Mouse (Mus musculus): ENCODE data around the gene Zfand3.

The Zfand3 gene

DNA sequence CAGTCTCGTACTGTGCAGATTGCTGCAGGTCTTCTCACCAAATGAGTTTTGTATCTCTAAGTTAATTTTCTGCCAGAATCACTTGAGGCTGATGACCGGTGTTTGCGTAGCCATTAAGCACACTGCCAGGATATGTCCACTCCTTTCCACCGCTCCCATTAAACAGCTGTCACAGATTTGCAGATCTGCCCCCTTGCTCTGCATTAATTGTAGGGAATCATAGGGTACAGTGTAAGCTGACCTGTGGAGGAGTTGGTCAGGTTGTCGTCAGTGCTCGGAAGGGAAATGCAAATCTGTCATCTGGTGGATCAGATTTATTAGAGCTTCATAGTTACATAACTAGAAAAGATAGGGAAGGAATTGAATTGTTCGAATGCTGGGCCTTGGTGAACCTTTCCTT lies 106.1 kb downstream of the Zfand3 start:
- DNase-seq (ENCODE audit: low read depth), result no peak

DNA sequence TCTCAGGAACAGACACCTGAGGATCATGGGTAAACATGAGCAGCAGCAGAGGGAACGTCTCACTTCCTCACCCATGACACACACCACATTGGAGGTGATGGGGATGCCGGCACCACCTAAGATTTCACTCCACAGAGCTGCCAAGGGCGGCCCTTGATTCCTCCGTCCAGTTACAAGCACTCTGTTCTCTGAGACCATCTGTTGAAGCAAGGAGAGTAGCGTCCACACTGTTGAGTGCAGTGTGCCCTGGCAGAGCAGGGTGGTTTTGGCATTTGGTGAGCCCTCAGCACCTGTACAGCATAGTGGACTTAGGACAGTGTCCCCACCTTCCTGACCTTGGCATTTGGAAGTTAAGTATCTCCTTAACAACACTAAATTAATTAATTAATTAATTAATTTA lies 107.0 kb downstream of the Zfand3 start:
- no peak for DNase-seq (ENCODE audit: low read depth)

GRCm38 (mm10) chr17:30112080-30112479 lies 107.5 kb downstream of the Zfand3 start:
- DNase-seq (ENCODE audit: low read depth), result no peak

GRCm38 (mm10) chr17:30112555-30113305 lies 108.2 kb downstream of the Zfand3 start:
- no peak for DNase-seq (ENCODE audit: low read depth)

DNA sequence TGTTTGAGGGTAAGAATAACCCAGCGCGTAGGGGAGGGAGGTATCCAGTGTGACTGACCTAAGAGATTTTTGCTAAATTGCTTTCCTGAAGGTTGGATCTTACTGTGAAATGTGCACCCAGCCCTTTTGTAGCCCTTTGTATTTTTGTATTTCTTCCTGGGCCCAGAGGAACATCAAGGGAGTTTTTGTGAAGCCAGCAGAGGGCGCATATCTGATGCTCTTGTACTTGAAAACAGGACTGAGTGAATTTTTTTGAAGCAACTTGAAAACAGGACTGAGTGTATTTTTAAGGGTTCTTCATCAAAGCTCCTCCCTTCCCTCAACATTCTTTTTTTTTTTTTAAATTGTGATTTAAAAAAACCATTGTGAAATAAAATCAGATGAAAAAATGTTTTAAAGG lies 110.2 kb downstream of the Zfand3 start:
- no peak for DNase-seq (ENCODE audit: low read depth)

GRCm38 (mm10) chr17:30116226-30116625 lies 111.7 kb downstream of the Zfand3 start:
- DNase-seq (ENCODE audit: low read depth), result no peak

GRCm38 (mm10) chr17:30118036-30118435 lies 113.5 kb downstream of the Zfand3 start:
- no peak for DNase-seq (ENCODE audit: low read depth)

GRCm38 (mm10) chr17:30122278-30122677 lies 117.7 kb downstream of the Zfand3 start:
- no peak for DNase-seq (ENCODE audit: low read depth)

DNA sequence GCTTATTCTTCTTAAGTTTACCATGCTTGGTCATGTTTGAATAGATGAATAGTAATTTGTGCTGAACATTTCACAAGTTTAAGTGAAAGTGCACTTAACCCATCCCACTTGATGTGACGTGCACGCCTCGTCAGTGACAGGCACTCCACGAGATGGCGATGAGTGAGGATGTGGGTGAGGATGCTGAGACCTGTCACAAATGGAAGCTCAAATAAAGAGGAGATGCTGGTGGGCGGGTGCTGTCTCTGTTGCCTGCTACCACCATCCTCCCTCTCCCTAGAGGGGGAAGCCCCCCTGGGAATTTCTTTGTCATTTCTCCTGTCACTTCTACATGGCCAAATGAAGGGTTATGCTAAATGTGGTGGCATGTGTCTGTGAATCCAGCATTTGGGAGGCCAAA lies 123.9 kb downstream of the Zfand3 start:
- no peak for DNase-seq (ENCODE audit: low read depth)

DNA sequence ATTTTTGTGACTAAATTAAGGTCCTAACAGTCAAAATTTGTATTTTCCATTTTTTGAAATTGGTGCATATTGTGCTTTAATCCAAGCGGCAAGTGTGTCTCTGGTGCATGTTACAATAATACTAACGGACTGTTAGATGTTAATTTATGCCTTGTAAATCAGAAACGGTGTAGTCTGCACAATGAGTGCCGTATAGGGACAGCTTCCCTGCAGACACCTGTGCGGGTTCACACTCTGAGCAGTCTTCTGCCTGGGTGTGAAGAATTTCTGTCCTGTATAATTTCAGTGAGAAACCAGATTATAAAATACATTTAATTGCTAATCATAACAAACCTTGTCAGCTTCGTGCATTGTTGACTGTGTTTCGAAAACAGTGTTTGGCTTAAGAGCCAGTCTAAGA lies 124.7 kb downstream of the Zfand3 start:
- DNase-seq (ENCODE audit: low read depth), result no peak

- no peak for DNase-seq (ENCODE audit: low read depth)
Observed at GRCm38 (mm10) chr17:30130326-30130725, 125.8 kb downstream of the Zfand3 start.

DNA sequence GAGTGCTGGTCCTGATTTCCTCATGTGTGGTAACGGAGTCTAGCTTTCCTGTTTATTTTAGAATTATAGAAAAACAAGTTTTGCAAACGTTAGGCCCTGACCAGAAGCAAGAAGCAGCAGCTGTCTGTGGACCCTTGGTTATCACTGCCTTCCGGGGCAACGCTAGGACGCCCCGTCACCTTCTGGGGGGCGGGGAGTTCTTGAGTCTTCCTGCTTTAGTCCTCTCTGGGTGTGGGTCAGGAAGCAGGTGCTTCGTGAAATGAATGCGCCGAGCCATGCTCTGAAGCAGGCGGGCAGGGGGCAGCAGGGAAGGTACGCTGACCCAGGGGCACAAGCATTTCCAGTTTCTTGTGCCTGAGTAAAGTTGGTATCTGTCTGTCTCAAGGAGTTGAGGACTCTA lies 129.1 kb downstream of the Zfand3 start:
- DNase-seq (ENCODE audit: low read depth), result no peak

DNA sequence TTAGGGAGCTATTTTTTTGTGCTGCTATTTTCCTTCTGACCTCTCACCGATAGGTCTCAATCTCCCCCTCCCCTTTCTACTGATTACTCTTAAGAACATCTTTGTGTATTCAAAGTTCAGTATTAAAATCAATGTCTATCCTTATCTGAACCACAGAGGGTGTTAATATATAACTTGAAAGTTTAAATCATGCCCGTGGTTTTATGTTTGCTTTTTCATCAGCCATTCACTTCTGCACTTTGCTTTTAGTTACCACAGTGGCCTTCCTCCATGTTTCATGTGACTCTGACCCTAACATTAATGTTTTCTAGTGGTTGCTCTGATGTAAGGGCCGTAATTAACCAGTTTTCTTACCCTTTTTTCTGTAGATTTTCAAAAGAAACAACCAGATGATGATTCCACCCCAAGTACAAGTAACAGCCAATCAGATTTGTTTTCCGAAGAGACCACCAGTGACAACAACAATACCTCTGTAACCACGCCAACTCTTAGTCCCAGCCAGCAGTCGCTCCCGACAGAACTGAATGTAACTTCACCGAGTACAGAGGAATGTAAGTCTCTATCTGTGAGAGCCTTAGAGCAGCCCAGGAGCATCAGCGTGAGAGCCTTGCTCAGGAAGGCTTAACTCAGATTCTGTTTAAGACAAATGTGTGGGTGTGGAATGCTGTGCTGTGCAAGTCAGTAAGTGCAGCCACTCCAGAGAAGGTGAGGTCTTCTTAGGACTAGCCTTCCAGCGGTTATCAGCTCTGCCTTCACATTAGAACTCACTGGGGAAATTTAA lies 130.6 kb downstream of the Zfand3 start:
- DNase-seq (ENCODE audit: low read depth), result no peak

DNA sequence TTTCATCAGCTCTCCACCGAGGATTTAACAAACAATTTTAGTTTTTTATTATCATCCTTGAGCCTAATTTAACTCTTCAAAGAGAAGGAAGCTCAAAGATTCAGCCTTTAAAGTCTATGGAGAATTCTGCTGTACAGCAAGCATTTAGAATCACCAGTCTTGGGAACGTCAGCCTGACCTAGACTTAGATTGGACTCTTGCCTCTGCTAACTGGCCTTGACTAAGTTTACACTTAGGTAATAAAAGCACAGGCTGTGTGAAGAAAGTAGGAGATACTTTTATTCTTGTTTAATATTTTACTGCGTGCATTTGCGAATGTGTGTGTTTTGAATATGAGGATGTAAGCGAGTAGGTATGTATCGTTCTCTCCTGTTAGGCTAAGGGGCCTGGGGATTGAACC lies 131.4 kb downstream of the Zfand3 start:
- no peak for DNase-seq (ENCODE audit: low read depth)

- no peak for DNase-seq (ENCODE audit: low read depth)
Observed at GRCm38 (mm10) chr17:30136684-30137083, 132.2 kb downstream of the Zfand3 start.

- no peak for DNase-seq (ENCODE audit: low read depth)
Observed at GRCm38 (mm10) chr17:30137115-30137514, 132.6 kb downstream of the Zfand3 start.

DNA sequence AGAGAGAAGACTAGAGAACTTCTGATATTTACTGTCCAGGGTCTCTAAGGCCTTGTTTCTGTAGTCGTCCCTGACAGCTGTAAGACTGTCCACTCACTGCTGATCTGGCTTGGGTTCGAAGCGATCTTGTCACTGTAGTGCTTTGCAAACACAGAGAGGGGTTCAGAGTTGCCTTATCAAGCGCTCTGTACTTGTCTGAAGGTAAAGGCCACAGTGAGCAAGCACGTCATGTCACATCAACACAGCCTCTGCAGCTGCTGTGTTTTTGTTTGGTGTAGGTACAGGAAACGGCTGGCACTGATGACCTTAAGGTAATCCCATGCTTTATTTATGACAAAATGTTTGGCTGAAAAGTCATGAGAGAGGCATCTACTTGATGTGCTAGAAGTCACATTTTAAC lies 139.6 kb downstream of the Zfand3 start:
- no peak for DNase-seq (ENCODE audit: low read depth)

DNA sequence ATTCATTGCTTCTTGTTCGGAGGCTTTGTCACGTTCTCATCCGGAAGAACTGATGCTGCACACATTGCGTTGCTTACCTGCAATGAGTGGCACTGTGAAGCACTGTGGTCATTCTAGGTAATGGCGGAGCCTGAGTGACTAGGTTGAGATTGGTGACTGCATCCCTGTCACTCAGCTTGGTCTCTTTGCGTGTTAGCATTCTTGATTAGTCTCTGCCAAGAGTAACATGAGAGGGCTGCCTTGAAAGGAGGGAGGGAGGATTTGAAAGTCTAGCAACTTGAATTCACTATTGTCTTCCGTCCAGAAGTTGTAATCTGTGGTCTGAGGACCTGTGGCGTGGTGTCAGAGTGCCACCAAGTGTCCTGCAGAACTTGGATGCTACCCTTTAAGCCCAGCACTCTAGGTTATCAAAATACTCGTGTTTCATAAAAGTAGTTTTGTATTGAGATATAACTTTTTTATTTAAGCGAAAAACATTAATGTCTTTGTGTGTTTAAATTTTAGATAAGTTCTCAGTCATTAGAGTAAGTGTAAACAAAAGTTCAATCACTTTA lies 141.1 kb downstream of the Zfand3 start:
- DNase-seq (ENCODE audit: low read depth), result no peak

- no peak for DNase-seq (ENCODE audit: low read depth)
Observed at GRCm38 (mm10) chr17:30146555-30146954, 142.0 kb downstream of the Zfand3 start.

DNA sequence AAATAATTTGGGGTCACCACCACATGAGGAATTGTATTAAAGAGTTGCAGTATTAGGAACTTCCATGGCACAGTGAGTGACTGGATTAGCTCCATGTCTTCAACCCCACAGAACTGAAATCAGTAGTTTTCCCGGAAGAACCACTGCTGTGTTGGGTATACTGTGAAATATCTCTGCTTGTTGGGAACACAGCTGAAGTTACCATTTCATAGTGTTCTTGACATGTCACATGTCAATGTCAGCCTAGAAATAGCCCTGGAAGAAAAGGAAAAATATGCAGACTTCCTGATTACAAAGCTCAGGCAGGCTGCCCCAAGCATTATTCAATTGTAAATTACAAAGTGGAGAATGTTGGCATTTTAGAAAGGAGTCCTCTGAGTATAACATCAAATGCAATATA lies 143.4 kb downstream of the Zfand3 start:
- no peak for DNase-seq (ENCODE audit: low read depth)

- DNase-seq (ENCODE audit: low read depth), result no peak
Observed at GRCm38 (mm10) chr17:30148320-30148719, 143.8 kb downstream of the Zfand3 start.

GRCm38 (mm10) chr17:30149911-30150310 lies 145.4 kb downstream of the Zfand3 start:
- DNase-seq (ENCODE audit: low read depth), result no peak

DNA sequence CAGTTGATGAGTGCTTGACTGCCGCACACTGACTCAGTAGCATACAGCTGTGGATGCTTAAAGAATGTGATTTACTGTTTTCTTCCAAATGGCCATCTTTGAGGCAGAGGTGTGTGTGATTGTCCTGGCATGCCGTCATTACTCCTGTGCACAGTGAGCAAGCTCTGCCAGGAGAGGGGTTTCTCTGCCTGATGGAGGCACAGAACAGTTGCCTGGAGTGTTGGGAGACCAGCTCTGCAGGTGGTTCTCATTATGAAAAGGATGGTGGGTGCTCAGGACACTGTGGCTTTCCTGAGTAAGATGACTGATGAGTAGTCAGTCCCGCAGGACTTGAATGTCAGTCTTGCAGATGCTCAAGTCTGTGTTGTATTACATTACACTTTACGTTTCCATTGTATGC lies 149.6 kb downstream of the Zfand3 start:
- DNase-seq (ENCODE audit: low read depth), result no peak

All from fibroblast of lung, adult 2 months (primary cell).